Mouse (Mus musculus) thymus, postnatal 25 days (tissue): Measurements from ENCODE around the gene B3gntl1.
A peak's percentile ranks its signal among the peaks of the same experiment; 100 is the strongest.
"Not testable (repeated sequence)": the region's sequence is repeated elsewhere in the genome, so short reads cannot be mapped to it uniquely, and the experiment has no call there.

Source experiments
- DNase-seq: peaks from one replicate; pipeline ENCODE4 v3.0.0; 2022

Gene B3gntl1

DNA sequence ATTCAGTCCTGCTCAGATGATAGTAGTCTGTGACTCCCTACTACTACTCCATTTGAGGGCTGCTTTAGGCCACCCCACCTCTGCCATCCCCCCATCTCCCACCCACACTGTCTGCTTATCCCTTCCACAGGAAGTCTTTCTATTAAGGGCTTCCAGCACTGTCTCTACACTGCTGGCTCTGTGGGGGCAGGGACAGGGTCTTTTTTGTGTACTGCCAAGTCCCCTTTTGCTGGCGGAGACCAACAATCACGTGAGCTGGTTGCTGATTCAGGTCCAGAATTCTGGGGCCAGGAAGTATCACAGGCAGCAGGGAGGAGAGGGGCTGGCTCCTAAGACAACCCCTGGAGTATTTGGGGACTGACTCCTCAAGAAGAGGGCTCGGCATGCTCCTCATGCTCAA, 10.3 kb upstream of the B3gntl1 start:
- DNase-seq: no peak

DNA sequence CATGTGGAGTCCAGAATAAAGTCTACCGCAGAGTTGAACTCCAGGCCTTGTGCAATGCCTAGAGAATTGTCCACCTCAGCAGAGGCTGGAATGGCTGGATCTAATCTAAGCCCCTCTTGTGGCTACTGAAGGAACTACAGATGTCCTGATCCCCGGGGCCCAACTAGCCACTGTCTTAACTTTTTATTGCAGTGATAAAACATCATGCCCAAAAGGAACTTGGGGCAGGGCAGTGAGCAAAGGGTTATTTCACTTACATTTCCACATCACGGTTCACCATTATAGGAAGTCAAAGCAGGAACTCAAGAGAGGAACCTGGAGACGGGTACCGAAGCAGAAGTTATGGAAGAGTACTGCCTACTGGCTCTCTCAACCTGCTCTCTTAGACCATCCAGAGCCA, 7.8 kb upstream of the B3gntl1 start:
- no peak for DNase-seq

DNA sequence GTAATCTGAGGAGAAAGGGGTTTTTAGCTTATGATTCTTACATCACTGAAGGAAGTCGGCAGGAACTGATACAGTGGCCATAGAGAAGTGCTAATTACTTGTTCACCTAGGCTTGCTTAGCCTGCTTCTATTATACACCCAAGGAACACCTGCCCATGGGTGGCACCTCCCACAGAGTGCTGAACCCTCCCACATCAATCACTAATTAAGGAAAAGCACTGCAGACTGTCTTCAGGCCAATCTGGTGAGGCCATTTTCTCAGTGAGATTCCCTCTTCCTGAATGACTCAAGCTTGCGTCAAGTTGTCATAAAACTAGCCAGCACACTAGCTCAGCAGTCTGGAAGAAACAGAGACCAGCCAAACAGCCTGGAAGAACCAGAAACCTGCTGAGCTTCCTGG, 6.6 kb upstream of the B3gntl1 start:
- no peak for DNase-seq

DNA sequence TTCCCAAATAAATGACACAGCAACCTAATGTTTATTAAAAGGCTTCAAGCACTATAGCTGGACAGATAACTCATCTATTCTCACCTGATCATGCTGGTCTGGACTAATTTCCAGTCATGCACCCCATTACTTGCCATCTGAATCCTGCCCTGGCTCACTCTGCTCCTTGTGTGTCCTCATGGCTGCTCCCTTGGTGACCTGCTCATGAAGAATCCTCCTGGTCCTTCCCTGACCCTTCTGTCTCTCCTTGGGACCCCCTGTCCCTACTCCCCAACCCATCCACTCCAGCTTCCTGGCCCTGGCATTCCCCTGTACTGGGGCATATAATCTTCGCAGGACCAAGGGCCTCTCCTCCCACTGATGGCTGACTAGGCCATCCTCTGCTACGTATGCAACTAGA, 3.9 kb upstream of the B3gntl1 start:
- DNase-seq: no peak

DNA sequence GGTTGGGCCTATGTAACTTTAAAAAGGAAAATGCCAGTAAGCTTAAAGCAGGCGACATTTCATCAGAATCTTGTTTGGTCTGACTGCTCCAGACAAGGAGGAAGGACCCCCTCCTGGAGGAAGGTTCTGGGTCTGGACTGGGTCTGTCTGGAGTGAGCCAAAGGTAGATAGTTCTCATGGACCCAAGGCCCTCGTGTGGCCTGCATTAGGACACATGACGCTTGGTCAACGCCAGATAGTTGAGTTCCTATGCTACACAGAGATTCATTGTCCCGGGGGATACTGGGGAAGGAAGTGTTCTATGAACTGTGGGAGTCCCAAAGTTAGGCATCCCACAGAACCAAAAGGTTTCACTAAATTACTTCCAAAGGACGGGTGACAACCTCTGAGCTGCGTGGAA, 676 bp upstream of the B3gntl1 start:
- DNase-seq: no peak

DNA sequence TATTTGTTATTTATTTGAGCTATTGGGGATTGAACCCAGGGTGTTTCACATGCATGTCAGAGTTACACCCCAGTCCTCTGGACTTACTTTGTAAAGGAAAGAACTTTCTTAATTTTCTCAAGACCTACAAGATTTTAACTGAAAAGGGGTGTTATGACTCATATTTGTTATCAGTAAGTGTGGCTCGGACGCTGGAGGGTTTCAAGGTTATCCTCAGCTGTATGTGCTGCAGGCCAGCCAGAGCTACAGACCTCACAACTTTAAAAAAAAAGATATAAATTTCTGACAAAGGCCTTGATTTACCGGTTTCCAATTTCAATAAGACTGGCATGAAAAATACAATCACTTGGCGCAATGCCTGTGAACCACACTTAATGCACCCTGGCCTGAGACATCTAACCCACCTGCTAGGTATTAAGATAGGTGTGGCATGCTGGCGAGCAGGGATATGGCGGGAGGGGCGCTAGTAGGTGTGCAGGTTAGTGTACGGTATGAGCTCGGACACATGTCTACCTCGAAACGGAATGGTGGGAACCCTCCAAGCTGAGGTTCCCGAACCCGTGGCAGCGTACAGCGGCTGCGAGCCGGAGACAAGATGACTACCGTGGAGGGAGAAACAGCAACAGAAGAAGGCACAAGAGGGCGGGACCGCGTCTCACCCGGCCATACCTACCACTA, 502 bp downstream of the B3gntl1 start:
- DNase-seq: no peak

DNA sequence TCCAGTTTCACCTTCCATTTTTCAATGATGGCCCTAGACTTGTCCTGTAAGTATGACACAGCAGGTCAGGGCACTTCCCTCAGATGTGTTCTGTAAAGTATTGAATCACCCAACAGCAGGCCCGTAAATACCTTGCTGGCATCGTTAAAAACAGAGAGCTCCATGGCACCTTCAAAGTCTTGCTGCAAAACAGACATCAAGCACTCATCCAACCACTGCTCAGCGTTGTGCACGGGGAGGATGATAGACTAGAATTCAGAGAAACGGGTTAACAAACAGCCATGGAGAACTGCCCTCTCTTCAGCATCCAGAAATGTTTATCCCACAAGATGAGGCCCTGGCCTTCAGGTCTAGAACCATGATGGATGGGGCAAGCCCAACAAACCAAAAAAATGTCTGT, 2.0 kb downstream of the B3gntl1 start:
- no peak for DNase-seq

DNA sequence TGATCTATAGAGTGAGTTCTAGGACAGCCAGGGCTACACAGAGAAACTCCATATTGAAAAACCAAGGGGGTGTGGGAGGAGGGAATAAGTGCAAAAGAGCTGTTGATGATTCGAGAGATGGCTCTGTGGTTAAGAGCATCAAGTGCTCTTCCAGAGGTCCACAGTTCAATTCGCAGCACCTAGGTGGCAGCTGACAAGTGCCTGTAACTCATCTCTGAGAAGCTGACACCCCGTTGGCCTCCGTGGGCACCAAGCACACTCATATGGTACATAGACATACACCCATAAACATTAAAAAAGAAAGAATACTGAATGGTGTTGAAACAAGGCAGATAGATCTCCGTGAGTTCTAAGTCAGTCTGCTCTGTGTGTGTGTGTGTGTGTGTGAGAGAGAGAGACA, 4.2 kb downstream of the B3gntl1 start:
- no peak for DNase-seq

DNA sequence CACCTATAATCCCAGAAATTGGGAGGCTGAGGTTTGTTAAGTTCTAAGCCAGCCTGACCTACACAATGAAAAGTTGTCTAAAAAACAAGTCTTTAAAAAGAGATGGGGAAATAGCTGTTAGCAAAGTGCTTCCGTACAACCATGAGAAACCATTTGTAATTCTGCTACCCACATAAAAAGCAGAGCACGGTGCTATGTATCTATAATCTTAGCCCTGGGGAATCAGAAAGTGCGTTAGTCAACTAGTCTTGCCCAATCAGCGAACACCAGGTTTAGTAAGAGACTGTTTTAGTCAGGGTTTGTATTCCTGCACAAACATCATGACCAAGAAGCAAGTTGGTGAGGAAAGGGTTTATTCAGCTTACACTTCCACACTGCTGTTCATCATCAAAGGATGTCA, 5.4 kb downstream of the B3gntl1 start:
- DNase-seq: no peak

DNA sequence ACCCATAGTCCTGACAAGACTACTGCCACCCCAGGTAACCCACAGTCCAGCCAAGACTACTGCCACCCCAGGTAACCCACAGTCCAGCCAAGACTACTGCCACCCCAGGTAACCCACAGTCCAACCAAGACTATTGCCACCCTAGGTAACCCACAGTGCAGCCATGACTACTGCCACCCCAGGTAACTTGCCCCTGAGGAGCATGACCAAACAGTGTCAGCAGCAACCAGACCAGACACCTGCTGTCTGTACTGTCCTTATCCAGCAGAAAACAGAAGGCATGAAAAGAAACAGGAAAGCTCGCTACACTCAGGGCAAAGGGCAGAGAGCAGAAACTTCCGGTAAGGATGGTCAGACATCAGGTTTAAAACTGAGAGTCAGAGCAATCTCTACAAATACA, 11.8 kb downstream of the B3gntl1 start:
- no peak for DNase-seq

DNA sequence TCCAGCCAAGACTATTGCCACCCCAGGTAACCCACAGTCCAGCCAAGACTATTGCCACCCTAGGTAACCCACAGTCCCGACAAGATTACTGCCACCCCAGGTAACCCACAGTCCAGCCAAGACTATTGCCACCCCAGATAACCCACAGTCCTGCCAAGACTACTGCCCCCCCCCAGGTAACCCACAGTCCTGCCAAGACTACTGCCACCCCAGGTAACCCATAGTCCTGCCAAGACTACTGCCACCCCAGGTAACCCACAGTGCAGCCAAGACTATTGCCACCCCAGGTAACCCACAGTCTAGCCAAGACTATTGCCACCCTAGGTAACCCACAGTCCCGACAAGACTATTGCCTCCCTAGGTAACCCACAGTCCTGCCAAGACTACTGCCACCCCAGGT, 12.3 kb downstream of the B3gntl1 start:
- DNase-seq: not testable (repeated sequence)

DNA sequence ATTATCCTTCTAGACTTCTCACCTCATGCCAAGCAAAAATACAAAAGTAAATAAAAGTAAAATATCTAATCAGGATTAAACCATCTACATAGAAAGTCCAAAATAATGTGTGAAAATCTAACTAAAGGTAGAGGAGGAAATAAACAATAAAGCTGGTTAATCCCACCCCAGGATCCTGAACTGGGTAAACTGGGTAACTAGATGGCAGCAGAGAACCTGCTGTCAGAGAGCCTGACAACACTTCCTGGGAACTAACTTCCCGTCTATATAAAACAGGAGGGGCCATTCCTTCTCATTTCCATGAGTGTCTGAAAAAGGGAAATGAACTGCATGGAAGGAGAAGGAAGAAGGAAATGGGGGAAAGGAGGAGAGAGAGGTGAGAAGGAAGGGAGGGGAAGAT, 14.8 kb downstream of the B3gntl1 start:
- DNase-seq: no peak

DNA sequence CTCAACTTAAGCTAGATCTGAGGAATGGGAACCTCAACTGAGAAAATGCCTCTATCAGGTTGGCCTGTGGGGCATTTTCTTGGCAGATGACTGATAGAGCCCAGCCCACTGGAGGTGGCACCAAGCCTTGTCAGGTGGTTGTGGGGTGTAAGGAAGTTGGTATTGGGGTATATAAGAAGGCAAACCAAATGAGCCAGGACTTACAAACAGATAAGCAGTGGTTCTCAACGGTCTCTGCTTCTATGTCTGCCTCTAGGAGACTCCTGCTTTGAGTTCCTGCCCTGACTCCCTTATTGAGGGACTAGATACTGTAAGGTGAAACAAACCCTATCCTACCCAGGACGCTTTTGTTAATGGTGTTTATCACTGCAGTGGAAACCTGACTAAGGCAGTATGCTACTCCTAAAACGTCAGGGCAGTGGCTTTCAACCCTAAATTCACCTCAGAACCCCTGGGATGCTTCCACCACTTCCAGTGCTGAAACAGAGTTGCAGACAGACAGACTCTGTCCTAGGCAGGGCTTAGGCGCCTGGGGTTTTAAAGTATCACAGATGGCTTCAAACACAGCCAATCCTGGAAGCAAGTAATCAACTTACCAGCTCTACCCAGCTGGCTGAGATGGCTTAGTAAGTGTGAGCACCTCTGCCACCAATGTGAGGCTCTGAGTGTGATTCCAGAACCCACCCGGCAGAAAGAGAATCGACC, 17.0 kb downstream of the B3gntl1 start:
- DNase-seq: no peak

DNA sequence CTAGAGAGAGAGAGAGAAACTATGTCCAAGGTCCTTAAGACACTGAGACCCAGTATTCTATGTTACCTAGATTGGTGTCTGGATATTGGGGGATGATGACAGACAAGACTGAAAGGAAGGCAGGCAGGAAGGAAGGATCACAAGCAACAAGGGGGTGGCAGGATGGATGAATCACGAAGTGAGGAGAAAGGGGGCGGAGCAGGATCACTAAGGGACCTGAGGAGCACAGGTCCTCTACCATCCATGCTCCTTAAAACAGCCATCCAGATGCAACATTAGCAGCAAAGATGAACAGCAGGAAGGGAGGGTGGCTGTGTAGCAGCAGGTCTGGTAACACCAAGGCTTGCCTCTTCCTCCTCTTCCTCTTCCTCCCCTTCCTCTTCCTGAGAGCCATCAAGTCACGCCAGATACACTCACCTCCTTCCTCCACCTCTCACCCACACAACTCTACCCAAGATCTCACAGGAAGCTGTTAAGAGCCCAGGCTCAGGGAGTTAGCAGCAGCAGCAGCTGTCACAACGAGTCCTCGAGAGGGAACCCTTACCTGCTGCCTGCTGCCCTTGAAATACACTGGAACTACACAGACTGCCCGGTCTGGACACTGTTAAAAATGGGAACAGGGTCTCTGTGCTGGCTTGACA, 17.7 kb downstream of the B3gntl1 start:
- peak; percentile 23 for DNase-seq

DNA sequence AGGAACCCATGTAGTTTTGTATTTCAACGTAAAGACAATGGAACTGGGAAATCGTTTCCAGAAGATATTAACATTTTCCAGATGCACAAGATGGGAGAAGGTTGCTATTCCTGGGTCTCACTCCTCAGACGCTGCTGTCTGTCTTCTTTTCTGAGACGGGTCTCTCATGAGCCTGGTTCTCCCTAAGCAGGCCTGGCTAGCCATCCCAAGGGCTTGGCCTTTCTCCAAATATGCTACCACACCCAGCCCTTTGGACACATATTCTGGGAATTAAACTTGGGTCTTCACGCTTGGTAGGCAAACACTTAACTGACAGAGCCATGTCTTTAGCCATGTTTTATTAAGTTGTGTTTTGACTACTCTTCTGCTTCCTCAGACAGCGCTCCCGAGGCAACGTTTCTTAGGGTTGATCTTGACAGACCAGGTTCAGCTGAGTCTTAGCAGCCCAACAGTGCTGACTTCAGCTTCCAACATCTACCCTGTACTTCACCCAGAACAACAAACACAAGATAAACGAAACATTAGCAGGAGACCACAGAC, 18.5 kb downstream of the B3gntl1 start:
- no peak for DNase-seq

DNA sequence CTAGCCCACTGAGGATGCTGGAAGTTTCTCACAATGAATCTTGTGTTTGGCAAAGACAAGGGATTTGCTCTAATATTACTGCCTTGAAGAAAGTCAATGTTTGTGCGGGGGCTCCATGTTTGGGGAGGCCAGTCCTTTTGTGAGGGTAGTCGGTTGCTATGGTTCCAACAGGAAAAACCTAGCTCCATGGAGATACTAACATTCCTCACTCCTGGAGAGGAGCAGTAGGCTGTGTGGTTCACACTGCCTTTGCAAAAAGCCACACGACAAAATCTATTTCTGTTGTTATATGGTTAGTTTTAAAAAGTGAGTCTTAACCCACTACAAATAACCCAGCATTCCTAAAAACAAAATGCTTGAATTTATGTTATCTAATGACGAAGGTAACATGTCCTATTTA, 19.3 kb downstream of the B3gntl1 start:
- DNase-seq: no peak

DNA sequence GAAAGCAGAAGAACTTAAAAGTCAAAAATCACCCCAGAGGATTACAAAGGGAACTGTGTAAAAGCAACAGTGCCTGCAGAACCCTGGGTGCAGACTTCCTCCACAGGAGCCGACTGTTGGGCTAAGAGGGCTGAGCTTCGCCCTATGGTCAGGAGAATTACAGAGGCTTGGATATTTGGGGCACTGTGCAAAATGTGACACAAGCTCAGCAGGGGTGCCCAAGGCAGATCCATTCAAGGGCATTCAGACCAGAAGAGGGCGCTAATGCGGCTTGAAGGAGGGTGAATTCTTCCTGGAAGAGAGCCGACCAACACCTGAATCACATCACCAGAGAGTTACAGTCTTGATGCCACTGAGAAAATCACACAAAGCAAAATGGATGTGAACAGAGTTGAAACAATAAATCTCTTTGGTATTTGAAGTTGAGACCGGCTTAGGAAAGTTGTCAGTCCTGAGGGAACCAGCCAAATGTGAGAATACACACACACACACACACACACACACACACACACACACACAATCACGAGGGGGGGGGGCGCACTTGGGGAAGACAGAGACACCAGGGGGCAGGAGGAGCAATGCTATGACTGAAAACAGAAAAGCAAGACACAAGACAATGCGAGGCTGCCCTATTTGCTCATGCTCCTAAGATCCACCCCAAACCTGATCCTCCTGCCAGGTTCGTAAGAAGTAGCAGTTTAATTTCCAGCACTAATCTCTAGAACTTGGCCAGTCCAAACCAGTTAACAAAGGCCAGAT, 20.2 kb downstream of the B3gntl1 start:
- DNase-seq: peak; percentile 77

DNA sequence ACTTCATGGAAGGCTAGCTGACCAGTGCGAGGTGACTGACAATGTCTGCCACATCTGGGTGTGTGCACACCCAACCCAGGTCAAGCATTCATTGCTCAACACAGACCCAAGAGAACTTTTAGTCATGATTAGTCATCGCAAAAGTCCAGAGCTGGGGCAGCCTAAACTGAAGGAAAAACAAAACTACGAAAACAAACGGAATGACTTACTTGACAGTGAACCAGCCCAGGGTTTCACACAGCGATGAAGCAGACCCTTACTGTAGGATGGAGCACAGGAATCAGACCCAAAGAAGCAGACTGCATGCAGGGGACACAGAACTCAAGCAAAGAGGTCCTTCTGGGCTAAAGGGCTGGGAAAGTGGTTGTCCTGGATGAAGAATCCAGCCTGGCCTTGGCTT, 21.0 kb downstream of the B3gntl1 start:
- no peak for DNase-seq

DNA sequence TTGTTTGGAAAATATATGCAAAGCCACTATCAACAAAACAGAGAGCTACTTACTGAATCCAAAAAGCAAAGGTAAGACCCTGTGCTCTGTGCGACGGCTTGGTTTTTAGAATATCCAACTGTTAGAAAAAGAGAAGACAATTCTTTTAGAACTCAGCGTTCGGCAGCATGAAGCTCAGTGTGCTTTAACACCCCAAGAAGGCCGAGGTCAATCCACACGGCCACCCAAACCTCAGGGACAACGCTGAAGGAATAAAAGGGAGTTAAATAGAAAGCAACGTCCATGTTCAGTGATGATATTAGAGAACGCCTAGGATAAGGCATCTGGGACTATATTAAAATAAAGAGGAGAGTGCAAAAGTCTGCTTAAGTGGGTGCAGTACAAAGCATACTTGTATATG, 21.4 kb downstream of the B3gntl1 start:
- no peak for DNase-seq

DNA sequence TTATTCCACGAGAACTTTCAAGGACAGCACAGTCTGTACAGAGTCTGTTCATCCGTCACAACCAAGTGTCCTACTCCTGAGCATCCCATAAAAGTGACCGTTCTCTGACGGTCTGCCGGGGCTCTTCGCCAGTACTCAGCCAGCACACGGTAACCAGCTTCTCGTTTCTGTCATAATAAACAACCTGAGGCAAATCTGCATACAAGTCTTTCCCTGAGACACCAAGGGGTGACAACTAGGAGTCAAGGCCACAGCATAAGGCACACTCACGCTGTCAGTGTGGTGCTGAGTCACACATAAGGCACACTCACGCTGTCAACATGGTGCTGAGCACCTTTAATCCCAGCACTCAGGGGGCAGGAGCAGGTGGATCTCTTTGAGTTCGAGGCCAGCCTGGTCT, 22.3 kb downstream of the B3gntl1 start:
- DNase-seq: no peak

DNA sequence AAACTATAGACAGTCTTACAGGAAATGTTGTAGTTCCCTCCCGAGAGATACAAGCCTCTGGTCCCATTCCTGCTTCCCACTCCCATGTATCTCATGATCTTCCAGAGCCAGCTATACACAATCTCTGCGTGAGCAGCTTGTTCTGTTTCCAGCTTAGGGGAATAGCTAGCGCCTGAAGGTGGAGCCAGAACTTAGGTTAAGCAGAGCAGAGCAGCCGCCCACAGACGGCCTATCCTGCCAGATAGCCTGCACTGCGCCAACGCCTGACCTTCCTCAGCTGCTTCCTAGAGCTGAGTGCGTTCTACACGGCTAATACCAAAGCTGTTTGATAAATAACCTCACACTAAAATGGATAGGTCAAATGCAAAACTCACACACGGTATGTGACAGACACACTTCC, 23.1 kb downstream of the B3gntl1 start:
- no peak for DNase-seq

DNA sequence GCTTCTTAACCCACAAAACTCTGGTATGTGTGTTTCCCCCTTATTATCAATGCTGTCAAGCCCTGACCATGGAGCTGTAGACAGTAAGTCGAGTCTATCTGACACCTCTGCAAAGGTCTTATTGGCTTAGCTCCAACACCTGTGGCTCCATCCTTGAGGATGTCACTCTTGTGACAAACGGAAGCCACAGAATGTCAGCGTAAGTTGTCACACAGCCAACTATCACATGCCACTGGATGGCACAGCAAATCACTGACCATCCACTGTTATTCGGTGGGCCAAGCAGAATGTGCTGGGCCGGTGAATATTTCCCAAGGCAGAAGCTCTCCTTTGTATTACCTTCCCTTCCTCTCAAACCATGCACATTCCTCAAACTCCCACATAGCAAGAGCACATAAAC, 24.8 kb downstream of the B3gntl1 start:
- DNase-seq: no peak

DNA sequence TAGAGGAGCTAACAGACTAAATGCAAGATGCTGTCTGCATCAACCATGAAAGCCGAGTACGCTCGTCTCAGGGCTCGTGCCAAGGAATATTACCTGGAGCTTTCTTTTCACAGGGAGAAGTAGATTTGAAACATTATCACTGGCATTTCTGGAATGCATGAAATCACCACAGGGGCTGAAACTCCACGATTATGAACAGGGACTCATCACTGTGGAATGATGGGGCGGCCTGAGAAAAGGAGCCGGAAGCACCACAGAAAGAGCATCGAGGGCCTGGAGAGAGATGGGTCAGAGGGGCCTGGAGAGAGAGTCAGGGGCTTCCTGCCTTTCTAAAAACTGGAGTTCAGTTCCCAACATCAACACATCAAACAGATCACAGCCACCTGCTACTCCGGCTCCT, 25.6 kb downstream of the B3gntl1 start:
- DNase-seq: no peak

DNA sequence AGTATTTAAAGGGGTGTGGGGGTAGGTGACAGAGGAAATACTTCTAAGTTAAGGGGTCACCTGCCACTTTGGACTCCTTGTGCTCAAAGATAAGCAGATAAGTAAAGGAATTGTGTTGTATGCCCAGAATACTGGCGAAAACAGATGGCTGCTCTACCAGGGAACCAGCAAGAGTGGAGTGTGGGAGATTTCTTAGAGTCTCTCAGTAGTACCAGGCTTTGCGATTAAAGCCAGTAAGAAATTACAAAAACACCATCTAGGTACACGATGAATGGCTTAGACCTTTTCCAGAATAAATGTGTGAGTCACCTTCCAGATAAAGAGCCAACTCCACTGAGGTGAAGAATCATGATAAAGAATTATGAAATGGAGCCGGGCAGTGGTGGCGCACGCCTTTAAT, 27.6 kb downstream of the B3gntl1 start:
- DNase-seq: no peak
